Mouse (Mus musculus): ENCODE data around the gene Eif1ad. TPM values are rescaled to one million over a fixed set of nuclear protein-coding genes. Genes with fewer than 3 reads are reported as not detected.

Eif1ad gene
- polyA plus RNA-seq, 1 experiment from 2014 or later: 35.0 TPM

DNA sequence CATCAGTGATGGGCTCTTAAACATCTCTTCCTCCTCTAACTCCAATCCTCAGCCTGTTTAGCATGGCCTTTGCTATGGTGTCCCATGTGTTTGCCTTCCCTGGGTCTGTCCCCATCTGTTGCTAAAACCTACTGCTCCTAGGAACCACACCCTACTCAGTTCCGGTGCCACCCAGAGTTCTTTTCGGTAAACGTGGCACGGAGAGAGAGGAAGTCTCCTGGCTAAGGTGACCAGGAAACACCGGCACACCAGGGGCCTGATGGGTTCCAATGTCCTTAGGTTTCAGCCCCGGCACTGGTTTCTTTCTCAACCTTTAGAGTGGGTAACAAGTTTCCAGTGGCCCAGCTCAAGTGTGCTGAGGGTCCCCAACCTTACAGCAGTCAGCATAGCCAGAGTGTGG lies 54.0 kb downstream of the Eif1ad start:
- no peaks in the 10 kb centered on the region for H3K27me3 ChIP-seq (ENCODE audit: control insufficient read depth, insufficient read depth, low read length)
- peaks cover 12% of the 10 kb centered on the region for H3K4me1 ChIP-seq (replicated peaks; ENCODE audit: control insufficient read depth, insufficient read depth, low read length)
- H3K4me3 ChIP-seq (replicated peaks; ENCODE audit: low read length): no peak overlapping the region
- H3K9ac ChIP-seq: no peak overlapping the region
- H3K4me2 ChIP-seq (replicated peaks): no peak overlapping the region
- H3K36me3 ChIP-seq (replicated peaks; ENCODE audit: control insufficient read depth, insufficient read depth): peaks cover 40% of the 10 kb centered on the region
- no peak overlapping the region for H3K27ac ChIP-seq
- no peak for ATAC-seq (ENCODE audit: low FRiP score)
- 94% methylated on average over 6 of the region's 6 CpGs for WGBS
- DNase-seq (ENCODE audit: low spot score): no peak
- no peaks in the 10 kb centered on the region for H3K9me3 ChIP-seq (ENCODE audit: control insufficient read depth, low read length)

Other genes starting within 250 kb of the Eif1ad start
- gene Klc2, start 248.2 kb upstream of the Eif1ad start, polyA plus RNA-seq (2014; fragmentation: Nextera tagmentation; extraction: Ambion mirVana): 72.7 and 72.9 TPM in 2 replicates
- 54.3 and 59.7 TPM in 2 replicates for gene Pacs1, start 93.6 kb upstream of the Eif1ad start, polyA plus RNA-seq (2014; fragmentation: Nextera tagmentation; extraction: Ambion mirVana)
- gene Sf3b2, start 71.3 kb upstream of the Eif1ad start, polyA plus RNA-seq (2014; fragmentation: Nextera tagmentation; extraction: Ambion mirVana): 299 and 305 TPM in 2 replicates
- 34.2 and 39.8 TPM in 2 replicates for gene Gal3st3, start 68.4 kb upstream of the Eif1ad start, polyA plus RNA-seq (2014; fragmentation: Nextera tagmentation; extraction: Ambion mirVana)
- gene Catsper1, start 31.0 kb upstream of the Eif1ad start, polyA plus RNA-seq (2014; fragmentation: Nextera tagmentation; extraction: Ambion mirVana): not detected in 2 replicates
- gene Cst6, start 17.2 kb upstream of the Eif1ad start, polyA plus RNA-seq (2014; fragmentation: Nextera tagmentation; extraction: Ambion mirVana): 11.2 and 12.2 TPM in 2 replicates
- 308 and 323 TPM in 2 replicates for gene Banf1, start 427 bp downstream of the Eif1ad start, polyA plus RNA-seq (2014; fragmentation: Nextera tagmentation; extraction: Ambion mirVana)
- 53.3 and 57.3 TPM in 2 replicates for gene Sart1, start 22.0 kb downstream of the Eif1ad start, polyA plus RNA-seq (2014; fragmentation: Nextera tagmentation; extraction: Ambion mirVana)
- not detected in 2 replicates for gene Tsga10ip, start 35.8 kb downstream of the Eif1ad start, polyA plus RNA-seq (2014; fragmentation: Nextera tagmentation; extraction: Ambion mirVana)
- gene Drap1, start 58.2 kb downstream of the Eif1ad start, polyA plus RNA-seq (2014; fragmentation: Nextera tagmentation; extraction: Ambion mirVana): 237 and 253 TPM in 2 replicates
- 61.3 and 66.0 TPM in 2 replicates for gene AI837181, start 58.4 kb downstream of the Eif1ad start, polyA plus RNA-seq (2014; fragmentation: Nextera tagmentation; extraction: Ambion mirVana)
- gene Fosl1, start 80.8 kb downstream of the Eif1ad start, polyA plus RNA-seq (2014; fragmentation: Nextera tagmentation; extraction: Ambion mirVana): not detected in 2 replicates
- 10.4 and 10.9 TPM in 2 replicates for gene Ccdc85b, start 91.2 kb downstream of the Eif1ad start, polyA plus RNA-seq (2014; fragmentation: Nextera tagmentation; extraction: Ambion mirVana)
- gene Fibp, start 93.9 kb downstream of the Eif1ad start, polyA plus RNA-seq (2014; fragmentation: Nextera tagmentation; extraction: Ambion mirVana): 145 and 151 TPM in 2 replicates
- gene Ctsw, start 101.8 kb downstream of the Eif1ad start, polyA plus RNA-seq (2014; fragmentation: Nextera tagmentation; extraction: Ambion mirVana): 4.2 and 5.4 TPM in 2 replicates
- 37.8 and 41.1 TPM in 2 replicates for gene Efemp2, start 107.2 kb downstream of the Eif1ad start, polyA plus RNA-seq (2014; fragmentation: Nextera tagmentation; extraction: Ambion mirVana)
- 40.0 and 41.7 TPM in 2 replicates for gene Mus81, start 121.7 kb downstream of the Eif1ad start, polyA plus RNA-seq (2014; fragmentation: Nextera tagmentation; extraction: Ambion mirVana)
- gene Cfl1, start 123.7 kb downstream of the Eif1ad start, polyA plus RNA-seq (2014; fragmentation: Nextera tagmentation; extraction: Ambion mirVana): 3,620 and 3,763 TPM in 2 replicates
- gene 1700020D05Rik, start 137.0 kb downstream of the Eif1ad start, polyA plus RNA-seq (2014; fragmentation: Nextera tagmentation; extraction: Ambion mirVana): 0.21 and 0.58 TPM in 2 replicates
- gene Snx32, start 143.8 kb downstream of the Eif1ad start, polyA plus RNA-seq (2014; fragmentation: Nextera tagmentation; extraction: Ambion mirVana): 87.1 and 96.5 TPM in 2 replicates
- gene Ovol1, start 193.9 kb downstream of the Eif1ad start, polyA plus RNA-seq (2014; fragmentation: Nextera tagmentation; extraction: Ambion mirVana): 0.07 and 0.15 TPM in 2 replicates
- gene Ap5b1, start 201.3 kb downstream of the Eif1ad start, polyA plus RNA-seq (2014; fragmentation: Nextera tagmentation; extraction: Ambion mirVana): 3.8 and 4.0 TPM in 2 replicates
- 55.1 and 55.3 TPM in 2 replicates for gene Rnaseh2c, start 235.1 kb downstream of the Eif1ad start, polyA plus RNA-seq (2014; fragmentation: Nextera tagmentation; extraction: Ambion mirVana)
- gene Kat5, start 243.5 kb downstream of the Eif1ad start, polyA plus RNA-seq (2014; fragmentation: Nextera tagmentation; extraction: Ambion mirVana): 38.4 and 41.0 TPM in 2 replicates